Mouse (Mus musculus): ENCODE results near the gene Klc3.

The Klc3 gene

GRCm38 (mm10) chr7:19403731-19404296 lies at the start of gene Klc3:
TSS of gene Klc3 (minus strand) at chr7:19404104.
- in situ Hi-C loops (cut with MboI, MseI): loop anchor here (5.0 kb wide), 1 partner anchor 113 kb away; the partner anchor contains the start of gene Nkpd1

GRCm38 (mm10) chr7:19449165-19449564 lies 45.3 kb upstream of the Klc3 start:
- in situ Hi-C loops (cut with MboI, MseI): no loop called here

GRCm38 (mm10) chr7:19447689-19448088 lies 43.8 kb upstream of the Klc3 start:
- in situ Hi-C loops (cut with MboI, MseI): no loop called here

GRCm38 (mm10) chr7:19444801-19445200 lies 40.9 kb upstream of the Klc3 start:
- in situ Hi-C loops (cut with MboI, MseI): no loop called here

- in situ Hi-C loops (cut with MboI, MseI): no loop called here
Measured at GRCm38 (mm10) chr7:19443344-19443743, 39.4 kb upstream of the Klc3 start.

- in situ Hi-C loops (cut with MboI, MseI): no loop called here
Measured at GRCm38 (mm10) chr7:19441448-19442091, 37.7 kb upstream of the Klc3 start.

GRCm38 (mm10) chr7:19437048-19437447 lies 33.1 kb upstream of the Klc3 start:
- in situ Hi-C loops (cut with MboI, MseI): no loop called here

- in situ Hi-C loops (cut with MboI, MseI): no loop called here
Measured at GRCm38 (mm10) chr7:19436276-19436675, 32.4 kb upstream of the Klc3 start.

GRCm38 (mm10) chr7:19432475-19432874 lies 28.6 kb upstream of the Klc3 start:
- in situ Hi-C loops (cut with MboI, MseI): no loop called here

- in situ Hi-C loops (cut with MboI, MseI): no loop called here
Measured at GRCm38 (mm10) chr7:19430402-19430801, 26.5 kb upstream of the Klc3 start.

- in situ Hi-C loops (cut with MboI, MseI): no loop called here
Measured at GRCm38 (mm10) chr7:19429726-19430125, 25.8 kb upstream of the Klc3 start.

- in situ Hi-C loops (cut with MboI, MseI): no loop called here
Measured at GRCm38 (mm10) chr7:19427999-19428650, 24.2 kb upstream of the Klc3 start.

GRCm38 (mm10) chr7:19426888-19427287 lies 23.0 kb upstream of the Klc3 start:
- in situ Hi-C loops (cut with MboI, MseI): no loop called here

GRCm38 (mm10) chr7:19426349-19426748 lies 22.4 kb upstream of the Klc3 start:
- in situ Hi-C loops (cut with MboI, MseI): no loop called here

GRCm38 (mm10) chr7:19424051-19424450 lies 20.1 kb upstream of the Klc3 start:
- in situ Hi-C loops (cut with MboI, MseI): no loop called here

GRCm38 (mm10) chr7:19423083-19423482 lies 19.2 kb upstream of the Klc3 start:
- in situ Hi-C loops (cut with MboI, MseI): no loop called here

- in situ Hi-C loops (cut with MboI, MseI): no loop called here
Measured at GRCm38 (mm10) chr7:19420821-19421636, 17.1 kb upstream of the Klc3 start.

- in situ Hi-C loops (cut with MboI, MseI): no loop called here
Measured at GRCm38 (mm10) chr7:19420121-19420520, 16.2 kb upstream of the Klc3 start.

- in situ Hi-C loops (cut with MboI, MseI): no loop called here
Measured at GRCm38 (mm10) chr7:19416590-19416989, 12.7 kb upstream of the Klc3 start.

GRCm38 (mm10) chr7:19413525-19413924 lies 9.6 kb upstream of the Klc3 start:
- in situ Hi-C loops (cut with MboI, MseI): no loop called here

GRCm38 (mm10) chr7:19411783-19412182 lies 7.9 kb upstream of the Klc3 start:
- in situ Hi-C loops (cut with MboI, MseI): no loop called here

GRCm38 (mm10) chr7:19410766-19411344 lies 7.0 kb upstream of the Klc3 start:
- in situ Hi-C loops (cut with MboI, MseI): no loop called here
